In the genomic region with DNA sequence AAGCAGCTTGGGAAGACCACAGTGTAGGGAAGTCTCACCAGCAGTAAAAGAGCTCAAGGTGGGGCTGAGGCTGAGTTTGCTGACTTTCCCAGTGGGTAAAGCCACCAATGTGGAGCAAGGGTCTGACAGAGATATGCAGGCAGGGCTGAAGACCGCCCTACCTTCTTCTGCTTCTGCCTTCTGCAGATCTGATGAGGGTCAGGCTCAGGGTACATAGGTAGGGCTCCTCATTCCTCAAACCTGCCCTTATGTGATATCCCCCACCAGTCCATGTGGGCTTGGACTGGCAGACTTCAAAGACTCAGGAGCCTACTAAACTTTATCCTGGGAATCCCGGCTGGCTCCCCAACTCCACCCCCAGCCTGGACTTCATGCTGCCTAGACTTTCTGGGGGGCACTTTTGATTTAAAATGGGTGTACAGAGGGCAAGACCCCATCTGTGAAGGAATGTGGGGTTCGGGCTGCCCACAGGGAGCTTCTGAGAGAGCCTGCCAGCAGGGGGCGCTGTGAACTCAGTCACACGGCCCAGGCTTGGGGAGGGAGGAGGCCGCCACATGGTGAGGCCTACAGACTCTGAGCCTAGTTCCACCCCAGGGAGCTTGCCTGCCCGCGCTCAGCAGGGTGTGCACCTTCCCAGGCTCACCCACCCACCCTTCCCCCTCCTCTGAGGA, we compare ENCODE assay signal across 8 mouse cellular contexts.
A peak's percentile ranks its signal among the peaks of the same experiment; 100 is the strongest.
DNase-seq lines count a peak whose midpoint lies in the region; ATAC-seq lines count a peak whose summit lies in the region.

No protein-coding gene starts in this region.

- WGBS in midbrain, embryonic 10.5 days = 21% methylated on average over 8 of the region's 8 CpGs
- WGBS in midbrain, embryonic 16.5 days = 27% methylated on average over 8 of the region's 8 CpGs
- 21% methylated on average over 8 of the region's 8 CpGs for WGBS in limb, embryonic 12.5 days
- 18% methylated on average over 8 of the region's 8 CpGs for WGBS in midbrain, embryonic 14.5 days

- no peak overlapping the region for H3K4me2 ChIP-seq in midbrain, embryonic 16.5 days (ENCODE audit: low read length)
- H3K4me2 ChIP-seq in limb, embryonic 12.5 days = no peak overlapping the region
- H3K4me2 ChIP-seq in midbrain, embryonic 14.5 days (ENCODE audit: low read length) = no peak overlapping the region

- H3K36me3 ChIP-seq in midbrain, embryonic 10.5 days = no peaks in the 10 kb centered on the region
- no peaks in the 10 kb centered on the region for H3K36me3 ChIP-seq in midbrain, embryonic 16.5 days (ENCODE audit: control insufficient read depth, insufficient read depth, low read length)
- H3K36me3 ChIP-seq in limb, embryonic 12.5 days = no peaks in the 10 kb centered on the region
- no peaks in the 10 kb centered on the region for H3K36me3 ChIP-seq in midbrain, embryonic 14.5 days (ENCODE audit: control insufficient read depth, insufficient read depth, low read length)

- ATAC-seq in midbrain, embryonic 16.5 days = no peak
- peak; percentile 23; the same call in 1 of the 2 replicates for ATAC-seq in common myeloid progenitor, adult 5-6 weeks (replicated peaks; ENCODE audit: low read depth, poor library complexity, severe bottlenecking)
- ATAC-seq in limb, embryonic 12.5 days (ENCODE audit: insufficient number of reproducible peaks, insufficient read depth, low FRiP score, low TSS enrichment, low read depth) = peak; percentile 64
- ATAC-seq in midbrain, embryonic 14.5 days (ENCODE audit: low FRiP score, low TSS enrichment) = no peak

- peak overlapping the region; percentile 82 for H3K27ac ChIP-seq in midbrain, embryonic 10.5 days (replicated peaks)
- no peak overlapping the region for H3K27ac ChIP-seq in midbrain, embryonic 16.5 days (ENCODE audit: low read length)
- no peak overlapping the region for H3K27ac ChIP-seq in limb, embryonic 12.5 days
- no peak overlapping the region for H3K27ac ChIP-seq in midbrain, embryonic 14.5 days (replicated peaks; ENCODE audit: low read depth, low read length)

- DNase-seq in midbrain, embryonic 10.5 days (ENCODE audit: low spot score) = peak; percentile 80
- DNase-seq in gastrocnemius, postnatal 25 days = peak; percentile 85
- DNase-seq in kidney, adult 11 months = peak; percentile 88
- peak; percentile 55 for DNase-seq in midbrain, embryonic 14.5 days
- peak; percentile 91 to 92 for DNase-seq in spleen, postnatal 36 days (ENCODE audit: low spot score in 2 of 2)

- peaks cover 5% of the 10 kb centered on the region; the same call in 1 of the 2 replicates for H3K27me3 ChIP-seq in midbrain, embryonic 10.5 days (ENCODE audit: low read depth, poor library complexity, severe bottlenecking)
- no peaks in the 10 kb centered on the region for H3K27me3 ChIP-seq in midbrain, embryonic 16.5 days (ENCODE audit: control insufficient read depth, insufficient read depth, low read depth, low read length)
- H3K27me3 ChIP-seq in limb, embryonic 12.5 days = no peaks in the 10 kb centered on the region
- no peaks in the 10 kb centered on the region for H3K27me3 ChIP-seq in midbrain, embryonic 14.5 days (ENCODE audit: control insufficient read depth, insufficient read depth, low read length)

- no peak overlapping the region for H3K4me3 ChIP-seq in midbrain, embryonic 10.5 days
- H3K4me3 ChIP-seq in midbrain, embryonic 16.5 days (ENCODE audit: low read depth, low read length) = no peak overlapping the region
- H3K4me3 ChIP-seq in limb, embryonic 12.5 days (replicated peaks) = no peak overlapping the region
- no peak overlapping the region for H3K4me3 ChIP-seq in midbrain, embryonic 14.5 days (replicated peaks; ENCODE audit: low read depth, low read length)

- peaks cover 36% of the 10 kb centered on the region for H3K4me1 ChIP-seq in midbrain, embryonic 10.5 days
- no peaks in the 10 kb centered on the region for H3K4me1 ChIP-seq in midbrain, embryonic 16.5 days (ENCODE audit: control insufficient read depth, insufficient read depth, low read length)
- peaks cover 34% of the 10 kb centered on the region for H3K4me1 ChIP-seq in limb, embryonic 12.5 days (replicated peaks)
- H3K4me1 ChIP-seq in midbrain, embryonic 14.5 days (ENCODE audit: control insufficient read depth, insufficient read depth, low read length) = no peaks in the 10 kb centered on the region

- H3K9ac ChIP-seq in midbrain, embryonic 16.5 days (ENCODE audit: low read depth, low read length) = no peak overlapping the region
- H3K9ac ChIP-seq in limb, embryonic 12.5 days (replicated peaks) = no peak overlapping the region; the same call in 1 of the 2 replicates
- no peak overlapping the region for H3K9ac ChIP-seq in midbrain, embryonic 14.5 days (replicated peaks; ENCODE audit: low read length)

- H3K9me3 ChIP-seq in midbrain, embryonic 10.5 days (replicated peaks) = no peaks in the 10 kb centered on the region
- H3K9me3 ChIP-seq in midbrain, embryonic 16.5 days (replicated peaks; ENCODE audit: control insufficient read depth, low read length, poor library complexity, severe bottlenecking) = no peaks in the 10 kb centered on the region
- no peaks in the 10 kb centered on the region for H3K9me3 ChIP-seq in limb, embryonic 12.5 days
- no peaks in the 10 kb centered on the region for H3K9me3 ChIP-seq in midbrain, embryonic 14.5 days (ENCODE audit: control insufficient read depth, low read length)

Comparison
In these comparisons a context has a peak if more than half of its experiments do, and no peak if none do; other contexts are left out.
1. ATAC-seq: peak in common myeloid progenitor, adult 5-6 weeks (single experiment) and limb, embryonic 12.5 days (single experiment); none in midbrain, embryonic 16.5 days (single experiment) and midbrain, embryonic 14.5 days (single experiment).
2. Peak in every context shown above with its lines, with median percentiles within 50 percentile points of each other: DNase-seq.